Mouse (Mus musculus): Measurements from ENCODE around the gene Cd101.
A peak's percentile ranks its signal among the peaks of the same experiment; 100 is the strongest.

Gene Cd101

DNA sequence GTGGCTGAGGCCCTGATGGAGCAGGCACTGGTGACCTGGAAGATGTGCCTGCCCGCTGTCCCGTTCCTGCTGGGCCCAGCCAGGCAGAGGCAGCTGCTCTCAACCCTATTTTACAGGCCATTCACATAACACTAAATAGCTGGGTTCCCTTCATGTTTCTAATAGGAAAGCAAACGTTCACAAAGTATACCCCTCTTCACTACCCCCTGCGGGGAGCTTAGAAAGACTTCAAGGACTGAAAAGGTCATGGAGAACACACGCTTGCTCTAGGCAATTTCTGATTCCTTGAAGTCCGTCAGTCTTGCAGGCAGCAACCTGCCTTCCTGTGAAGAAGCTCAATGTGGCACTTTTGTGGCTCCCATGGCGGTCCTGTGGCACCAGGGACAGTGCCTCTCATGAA is 12.6 kb upstream of the Cd101 start:
- DNase-seq = no peak

DNA sequence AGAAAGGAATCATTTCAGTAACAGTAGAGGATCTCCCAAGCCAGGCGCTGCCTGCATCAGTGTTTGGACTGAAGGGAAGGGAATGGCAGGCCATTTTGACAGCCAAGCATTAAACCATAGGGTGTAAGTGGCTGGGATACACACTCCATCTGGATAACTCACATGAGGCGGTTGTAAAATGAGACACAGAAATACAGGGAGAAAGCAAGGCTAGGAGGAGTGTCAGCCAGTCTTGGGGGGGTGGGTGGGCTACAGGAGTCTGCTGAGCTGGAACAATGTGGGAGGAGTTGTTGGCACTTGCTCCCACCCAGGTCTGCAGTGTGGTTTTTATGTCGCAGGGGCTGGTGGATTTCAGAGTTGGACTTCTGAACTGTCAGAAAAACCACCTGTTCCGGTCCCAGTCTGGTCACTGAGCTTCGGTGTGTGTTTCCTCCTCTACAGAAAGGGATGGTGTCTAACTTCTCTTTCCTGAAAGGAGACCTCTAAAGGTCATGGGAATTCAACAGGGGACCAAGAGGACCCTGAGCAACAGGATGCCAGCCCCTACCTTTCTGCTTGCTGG is 8.7 kb upstream of the Cd101 start:
- no peak for DNase-seq

DNA sequence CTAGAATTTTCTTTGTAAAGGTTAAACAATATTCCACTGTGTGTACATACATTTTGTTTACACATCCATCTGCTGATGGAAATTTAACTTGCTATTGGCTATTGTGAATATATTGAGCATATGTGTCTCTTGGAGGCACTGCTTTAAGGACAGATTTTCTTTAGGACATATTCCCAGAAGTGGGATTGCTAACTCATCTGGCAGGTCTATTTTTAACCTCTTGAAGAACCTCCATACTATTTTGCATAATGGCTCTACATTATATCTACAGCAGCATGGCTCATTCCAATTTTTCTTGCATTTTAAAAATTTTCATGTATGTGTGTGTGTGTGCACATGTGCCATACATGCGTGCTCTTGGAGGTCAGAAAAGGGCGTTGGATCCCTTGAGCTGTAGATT is 6.6 kb upstream of the Cd101 start:
- no peak for DNase-seq

DNA sequence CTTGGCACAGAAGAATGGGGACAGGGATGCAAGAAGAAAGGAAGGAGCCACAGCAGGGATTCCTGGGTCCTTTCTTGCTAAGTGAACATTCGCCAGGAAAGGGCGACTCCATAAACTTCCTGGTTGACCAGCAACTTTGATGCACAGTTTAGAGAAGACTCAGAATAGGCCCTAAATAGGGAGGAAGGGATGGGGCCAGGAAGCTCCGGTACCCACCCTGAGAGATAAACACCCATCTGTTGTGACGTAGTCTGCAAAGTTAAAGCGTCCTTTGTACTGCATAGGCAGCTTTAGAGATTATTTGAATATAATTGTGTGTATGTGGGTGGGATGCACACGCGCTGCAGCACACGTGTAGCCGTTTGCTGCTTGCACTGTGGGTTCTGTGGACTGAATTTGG is 5.2 kb upstream of the Cd101 start:
- no peak for DNase-seq

DNA sequence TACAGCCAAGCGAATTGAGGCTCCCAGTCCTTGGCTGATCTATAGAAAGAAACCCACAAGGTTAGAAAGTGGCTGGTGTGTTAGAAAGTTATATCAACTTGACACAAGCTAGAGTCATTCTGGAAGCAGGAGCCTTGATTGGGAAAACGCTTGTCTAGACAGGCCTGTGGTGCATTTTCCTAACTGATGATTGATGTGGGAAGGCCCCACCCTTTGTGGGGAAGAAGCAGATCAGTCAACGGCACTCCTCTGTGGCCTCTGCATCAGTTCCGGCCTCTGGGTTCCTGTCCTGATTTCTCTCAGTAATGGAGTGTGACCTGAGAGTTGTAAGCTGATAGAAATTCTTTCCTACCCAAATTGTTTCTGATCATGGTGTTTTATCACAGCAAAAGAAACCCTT is 4.3 kb upstream of the Cd101 start:
- no peak for DNase-seq

DNA sequence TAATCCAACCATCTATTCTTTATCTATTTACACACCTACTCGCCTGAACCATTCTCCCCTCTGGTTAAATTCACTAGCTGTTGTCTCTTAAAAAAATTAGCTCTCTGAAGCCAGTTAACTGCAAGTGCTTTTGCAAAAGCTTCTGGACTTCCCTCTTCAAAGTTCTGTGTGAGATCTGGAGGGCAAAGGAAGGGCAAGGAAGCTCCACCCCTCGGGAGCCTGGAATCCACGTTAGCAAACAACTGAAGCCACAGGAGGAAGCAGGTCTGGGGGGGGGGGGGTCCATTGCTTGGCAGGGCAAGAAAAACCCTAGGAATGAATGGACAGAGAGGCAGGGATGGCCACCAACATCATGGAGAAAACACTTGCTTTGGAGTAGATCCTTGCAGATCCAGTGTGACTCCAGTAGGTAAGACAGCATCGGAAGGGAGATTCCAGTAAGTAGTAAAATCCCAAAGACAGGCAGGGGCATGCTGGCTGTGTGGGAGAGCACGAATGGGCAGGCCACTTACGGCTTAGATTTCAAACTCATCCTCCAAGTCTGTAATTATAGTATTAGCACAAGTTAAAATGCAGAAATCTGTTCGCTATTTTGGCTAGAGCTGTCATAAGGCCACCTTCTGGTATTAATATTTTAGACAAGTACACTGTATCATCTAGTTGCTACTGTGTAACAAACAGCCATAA is 2.2 kb upstream of the Cd101 start:
- DNase-seq = no peak

DNA sequence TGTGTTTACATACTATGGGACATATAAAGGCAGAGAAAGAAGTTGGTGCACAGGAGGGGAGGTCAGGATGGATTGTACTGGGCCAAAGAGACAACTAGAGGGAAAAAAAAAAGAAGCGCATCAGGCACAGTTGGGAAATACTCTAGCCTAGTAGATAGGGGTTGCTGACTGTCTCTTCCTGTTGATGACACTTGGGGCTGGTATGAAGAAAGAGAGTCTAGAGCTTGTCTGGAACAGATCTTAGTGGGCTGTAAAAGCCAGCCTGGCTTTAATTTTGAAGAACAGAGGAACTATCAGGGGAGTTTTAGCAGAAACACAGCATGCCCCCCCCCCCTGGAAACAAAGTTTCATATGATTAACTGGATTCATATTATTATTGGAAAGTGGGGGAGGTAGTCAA is 1.3 kb upstream of the Cd101 start:
- DNase-seq = no peak

DNA sequence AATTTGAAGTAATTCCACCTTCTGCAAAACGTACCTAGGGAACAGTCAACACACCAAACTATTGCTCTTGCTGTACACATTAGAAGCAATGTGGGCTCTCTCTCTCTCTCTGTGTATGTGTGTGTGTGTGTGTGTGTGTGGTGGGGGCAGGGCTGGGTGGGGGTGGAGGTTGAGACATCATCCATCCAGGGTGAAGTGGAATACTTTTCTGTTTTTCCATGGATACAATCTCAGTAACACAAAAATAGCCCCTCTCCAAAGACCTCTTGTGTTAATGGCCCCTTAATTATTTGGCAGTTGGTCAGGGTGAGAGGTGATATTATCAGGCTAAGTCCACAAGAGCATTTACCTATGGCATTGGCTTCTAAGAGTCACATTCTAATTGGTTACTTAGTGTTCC is 2.6 kb downstream of the Cd101 start:
- DNase-seq = no peak

DNA sequence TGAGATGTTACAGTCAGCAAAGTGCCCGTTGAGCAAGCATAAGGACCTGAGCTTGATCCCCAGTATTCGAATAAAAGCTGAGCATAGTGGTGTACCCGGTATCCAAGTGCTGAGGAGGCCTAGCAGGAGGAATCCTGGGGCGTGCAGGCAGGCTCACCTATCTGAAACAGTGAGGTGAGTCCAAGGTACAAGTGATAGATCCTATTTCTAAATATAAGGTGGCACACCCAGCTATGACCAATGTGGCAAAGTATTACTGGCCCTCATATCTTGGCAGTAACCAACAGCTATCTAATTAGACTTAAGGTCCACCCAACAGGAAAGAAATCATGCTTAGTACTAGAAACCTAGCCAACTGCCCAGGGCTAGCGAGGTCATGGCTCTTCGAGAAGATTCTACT is 6.4 kb downstream of the Cd101 start:
- DNase-seq = no peak

DNA sequence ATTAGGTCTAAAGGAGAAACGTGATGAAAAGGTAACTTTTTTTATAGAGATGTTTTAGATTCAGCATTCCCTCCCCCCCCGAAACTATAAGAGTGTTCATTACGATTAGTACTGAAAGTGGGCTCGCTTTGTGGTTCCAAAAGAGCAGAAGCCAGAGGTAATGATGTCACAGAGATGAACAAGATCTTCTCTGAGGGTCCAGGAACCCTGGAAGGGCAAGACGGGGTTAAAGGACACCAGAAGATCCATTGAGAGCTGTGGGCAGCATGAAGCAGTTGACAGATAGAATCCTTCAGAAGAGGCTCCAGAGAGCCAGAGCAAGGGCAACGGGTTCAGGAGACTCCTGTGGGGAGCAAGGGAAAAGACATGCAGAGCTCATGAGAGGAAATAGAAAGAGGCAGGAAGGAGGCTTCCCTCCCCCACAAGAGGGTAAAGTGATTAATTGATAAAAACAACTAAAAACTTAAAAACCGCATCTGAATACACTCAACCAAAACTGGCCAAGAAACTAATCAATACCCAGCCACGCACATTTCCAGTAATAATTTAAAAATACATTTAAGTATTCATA is 7.8 kb downstream of the Cd101 start:
- no peak for DNase-seq

DNA sequence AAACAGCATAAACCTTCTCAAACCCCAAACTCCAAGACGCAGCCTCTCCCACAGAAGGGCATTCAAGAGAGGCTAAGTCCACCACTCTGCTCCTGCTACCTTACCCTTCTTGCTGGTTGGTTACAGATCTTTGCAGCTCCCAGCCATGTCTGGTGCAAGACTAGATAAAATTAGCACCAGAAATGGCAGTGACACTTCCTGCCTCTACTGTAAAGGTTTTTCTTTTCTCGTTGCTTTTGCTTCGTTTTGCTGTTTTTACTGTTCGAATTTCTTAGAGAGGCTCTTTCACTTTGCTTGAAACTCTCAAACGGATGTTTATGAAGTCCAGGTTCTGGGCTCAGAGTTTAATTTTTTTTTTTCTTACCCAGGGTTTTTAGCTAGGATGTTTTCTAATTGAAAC is 8.3 kb downstream of the Cd101 start:
- DNase-seq = no peak

DNA sequence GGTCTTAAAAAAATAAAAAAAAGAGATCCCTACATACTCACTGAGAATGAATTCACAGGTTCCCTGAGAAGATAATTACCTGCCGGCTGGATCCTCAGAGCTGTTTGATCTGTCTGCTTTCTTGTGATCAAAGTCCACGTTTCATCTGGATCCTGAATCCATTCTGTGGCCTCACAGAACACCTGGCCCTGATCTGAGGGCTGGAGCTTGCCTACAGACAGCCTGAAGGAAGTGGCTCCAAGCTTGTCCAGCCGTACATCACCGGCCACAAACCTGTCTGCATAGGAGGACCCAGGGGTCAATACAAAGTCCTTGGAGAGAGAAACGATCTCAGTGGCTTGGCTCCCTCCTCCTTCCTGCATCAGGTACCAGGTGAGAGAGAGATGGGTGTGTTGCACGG is 10.9 kb downstream of the Cd101 start:
- no peak for DNase-seq

DNA sequence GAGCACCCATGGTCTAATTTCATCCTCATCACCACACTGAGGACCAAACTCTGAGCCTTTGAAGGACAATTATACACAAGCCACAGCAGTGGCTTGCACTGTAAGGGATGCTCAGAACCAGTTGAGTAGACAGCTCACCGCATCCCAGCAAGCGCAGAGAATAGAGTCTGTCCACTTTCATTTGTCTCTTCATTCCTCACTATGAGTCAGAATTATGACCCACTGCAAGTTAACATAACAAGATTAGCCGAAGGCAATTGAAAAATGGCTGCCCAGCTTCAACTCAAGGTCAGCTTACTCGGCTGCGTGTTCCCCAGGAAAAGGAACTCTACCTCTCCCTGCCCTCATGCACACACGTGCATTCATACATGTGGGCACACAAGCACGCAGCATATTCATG is 13.3 kb downstream of the Cd101 start:
- DNase-seq = no peak

DNA sequence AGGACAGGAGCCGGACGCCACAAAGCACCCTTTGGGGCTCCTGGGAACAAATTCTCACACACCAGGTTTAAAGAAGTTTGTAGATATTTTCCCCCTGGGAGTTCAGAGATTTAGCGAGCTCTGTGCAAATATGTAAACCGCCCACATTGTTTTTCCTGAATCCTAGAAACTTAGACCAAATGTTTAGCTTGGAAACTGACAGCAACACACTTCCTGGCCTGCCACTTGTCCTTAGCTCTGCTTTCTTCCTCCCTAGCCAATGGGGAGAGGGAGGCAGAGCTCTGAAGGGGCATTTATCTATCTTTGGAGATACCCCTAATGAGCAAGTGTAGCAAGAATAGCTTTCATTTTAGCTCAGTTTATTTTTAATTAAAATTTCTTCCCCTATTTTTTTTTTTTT is 14.1 kb downstream of the Cd101 start:
- DNase-seq = no peak

DNA sequence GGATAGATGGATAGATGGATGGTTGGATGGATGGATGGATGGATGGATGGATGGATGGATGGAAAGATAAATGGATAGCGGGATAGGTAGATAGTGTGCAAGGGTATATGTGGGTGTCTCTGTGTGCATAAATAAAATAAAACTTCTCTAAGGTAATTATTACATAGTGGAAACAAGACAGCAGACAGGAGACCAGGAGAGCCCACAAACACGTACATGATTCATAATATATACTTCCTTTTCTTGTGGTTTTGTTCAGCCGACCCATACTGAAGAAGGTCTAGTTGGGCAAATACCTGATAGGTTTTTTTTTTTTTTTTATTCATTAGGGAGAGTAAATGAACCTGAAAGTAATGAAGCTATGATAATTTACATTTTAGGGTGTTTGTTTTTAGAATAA is 15.8 kb downstream of the Cd101 start:
- no peak for DNase-seq

DNA sequence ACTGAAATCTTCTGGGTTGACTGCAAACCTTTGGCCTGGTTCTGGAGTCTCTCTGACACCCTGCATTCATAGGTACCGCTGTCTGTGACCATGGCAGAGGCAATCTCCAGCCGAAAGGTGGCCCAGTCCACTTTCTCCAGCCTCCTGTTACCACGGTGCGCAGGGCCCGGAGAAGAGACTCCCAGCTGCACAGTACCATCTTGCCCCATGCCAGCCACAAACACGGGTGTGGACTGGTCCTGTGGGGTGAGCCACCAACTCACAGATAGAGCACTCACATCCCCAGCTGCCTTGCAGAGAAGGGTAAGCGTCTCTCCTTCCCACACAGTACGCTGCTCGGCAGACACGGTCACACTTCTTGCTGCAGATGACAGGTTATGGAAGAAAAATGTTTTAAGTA is 16.4 kb downstream of the Cd101 start:
- no peak for DNase-seq

DNA sequence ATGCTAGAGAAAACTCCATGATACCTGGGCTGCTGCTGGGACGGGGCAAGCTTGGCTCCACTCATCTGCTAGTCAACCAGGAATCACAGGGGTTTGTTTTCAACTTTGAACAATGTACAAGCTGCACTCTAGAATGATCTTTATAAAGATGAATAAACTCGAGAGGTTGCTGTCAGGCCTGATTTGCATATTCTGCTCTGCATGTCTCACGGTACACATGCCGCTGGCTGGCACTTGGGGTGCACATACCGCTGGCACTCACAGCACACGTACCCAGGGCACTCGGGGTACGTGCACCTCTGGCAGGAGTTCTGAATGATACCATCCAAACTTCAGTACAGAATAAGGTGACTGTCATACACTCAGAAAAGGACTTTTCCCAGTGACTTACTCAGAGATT is 16.8 kb downstream of the Cd101 start:
- DNase-seq = no peak

DNA sequence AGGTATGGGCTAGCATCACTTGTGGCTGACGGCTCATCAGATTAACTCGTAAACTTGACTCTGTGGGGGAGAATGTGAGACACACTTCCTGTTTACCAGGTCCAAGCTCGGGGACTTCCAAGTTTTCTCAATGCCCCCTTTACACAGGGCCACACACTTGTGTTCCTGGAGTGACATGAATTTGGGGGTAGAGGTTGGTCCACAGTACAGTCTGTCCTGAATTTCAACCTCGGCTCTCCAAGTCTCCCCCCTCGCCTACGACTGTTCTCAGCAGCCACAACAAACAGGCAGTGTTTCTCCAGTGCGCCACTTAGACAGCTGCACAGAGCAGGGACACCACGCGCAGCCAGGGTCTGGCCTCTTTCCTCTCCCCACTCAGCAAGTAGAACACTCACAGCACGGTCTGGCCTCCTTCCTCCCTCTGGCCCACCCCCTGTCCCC is 17.2 kb downstream of the Cd101 start:
- DNase-seq = peak in 1 of 2 experiments; percentile 22

DNA sequence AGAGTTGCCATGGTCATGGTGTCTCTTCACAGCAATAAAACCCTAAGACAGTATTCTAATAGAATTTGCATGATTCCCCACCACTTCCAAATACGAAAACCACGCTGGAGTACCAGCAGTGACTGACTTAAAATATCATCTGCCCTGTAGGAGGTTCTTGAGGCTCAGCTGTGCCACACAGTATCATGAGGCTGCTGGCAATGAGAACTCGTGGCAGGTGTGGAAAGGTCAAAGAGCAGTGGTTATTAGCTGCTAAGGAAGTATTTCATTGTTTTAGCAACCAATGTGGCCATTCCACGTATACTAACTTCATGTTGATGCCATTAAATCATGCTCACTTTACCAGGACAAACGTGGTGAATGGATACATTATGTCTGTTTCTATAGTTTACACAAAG is 18.2 kb downstream of the Cd101 start:
- DNase-seq = no peak

DNA sequence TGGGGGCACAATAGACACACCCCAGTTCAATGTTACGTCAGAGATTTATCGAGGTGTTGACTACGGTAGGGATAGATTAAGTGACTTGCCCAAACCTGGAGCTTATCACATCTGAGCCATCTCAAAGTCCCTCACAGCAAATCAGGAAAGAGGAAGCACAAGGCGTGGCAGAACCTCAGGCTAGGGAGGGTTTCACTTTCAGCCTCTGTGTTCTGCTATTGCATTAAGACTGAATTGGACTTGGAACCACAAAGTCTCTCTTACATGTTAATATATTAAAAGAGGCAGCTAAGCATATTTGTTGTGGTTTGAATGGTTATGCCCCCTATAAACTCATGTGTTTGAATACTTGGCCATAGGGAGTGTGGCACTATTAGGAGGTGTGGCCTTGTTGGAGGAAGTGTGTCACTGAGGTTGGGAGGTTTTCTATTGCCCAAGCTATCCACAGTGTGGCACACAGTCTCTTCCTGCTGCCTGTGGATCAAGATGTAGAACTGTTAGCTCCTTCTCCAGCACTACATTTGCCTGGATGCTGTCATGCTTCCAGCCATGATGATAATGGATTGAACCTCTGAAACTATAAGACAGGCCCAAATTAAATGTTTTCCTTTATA is 18.7 kb downstream of the Cd101 start:
- DNase-seq = no peak

DNA sequence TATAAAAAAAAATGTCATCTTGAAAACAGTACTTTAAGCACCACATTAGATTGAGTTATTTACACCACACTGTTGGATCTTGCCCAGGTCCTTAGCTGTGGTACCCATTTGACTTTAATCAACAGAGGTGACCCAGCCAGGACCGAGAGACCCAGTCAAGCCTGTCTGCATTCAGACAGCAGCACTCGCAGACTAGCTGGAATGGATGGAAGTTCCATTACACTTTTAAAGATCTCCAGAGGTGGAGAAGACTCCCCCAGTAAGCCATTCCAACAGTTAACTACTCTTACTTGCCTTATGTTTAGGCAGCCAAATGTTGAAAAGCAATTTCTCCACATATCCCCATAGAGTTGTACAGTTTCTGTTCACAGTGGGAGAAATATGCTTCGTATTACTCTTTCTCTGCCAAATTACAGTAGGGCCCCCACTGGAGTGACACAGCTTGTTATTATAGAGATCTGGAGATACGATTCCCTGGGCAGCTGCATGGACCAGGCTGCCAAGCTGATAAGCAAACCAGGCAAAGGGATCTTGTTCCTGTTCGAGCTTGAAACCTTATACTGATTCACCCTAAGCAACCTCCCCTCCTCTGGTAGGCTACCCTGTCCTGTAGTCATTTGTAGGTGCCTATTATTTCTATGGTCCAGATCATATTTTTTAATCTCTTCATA is 22.1 kb downstream of the Cd101 start:
- no peak for DNase-seq

DNA sequence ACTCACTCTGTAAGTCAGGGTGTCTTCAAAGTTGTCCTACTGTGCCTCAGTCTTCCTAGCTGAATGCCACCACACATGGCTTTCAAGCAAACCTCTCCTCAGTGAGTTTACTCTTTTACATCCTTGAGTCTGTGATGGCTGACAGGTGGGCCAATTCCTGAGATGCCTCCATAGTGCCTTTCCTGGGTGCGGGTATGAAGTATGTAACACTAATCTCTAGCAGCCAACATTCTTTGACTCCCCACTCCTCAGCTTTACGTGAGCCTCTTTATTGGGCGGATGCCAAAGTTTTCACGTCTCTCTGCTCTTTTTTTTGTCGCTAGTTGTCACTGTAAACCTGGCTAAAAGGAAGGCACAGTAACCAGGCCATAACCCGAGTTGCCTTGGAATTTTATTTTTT is 24.0 kb downstream of the Cd101 start:
- DNase-seq = no peak

DNA sequence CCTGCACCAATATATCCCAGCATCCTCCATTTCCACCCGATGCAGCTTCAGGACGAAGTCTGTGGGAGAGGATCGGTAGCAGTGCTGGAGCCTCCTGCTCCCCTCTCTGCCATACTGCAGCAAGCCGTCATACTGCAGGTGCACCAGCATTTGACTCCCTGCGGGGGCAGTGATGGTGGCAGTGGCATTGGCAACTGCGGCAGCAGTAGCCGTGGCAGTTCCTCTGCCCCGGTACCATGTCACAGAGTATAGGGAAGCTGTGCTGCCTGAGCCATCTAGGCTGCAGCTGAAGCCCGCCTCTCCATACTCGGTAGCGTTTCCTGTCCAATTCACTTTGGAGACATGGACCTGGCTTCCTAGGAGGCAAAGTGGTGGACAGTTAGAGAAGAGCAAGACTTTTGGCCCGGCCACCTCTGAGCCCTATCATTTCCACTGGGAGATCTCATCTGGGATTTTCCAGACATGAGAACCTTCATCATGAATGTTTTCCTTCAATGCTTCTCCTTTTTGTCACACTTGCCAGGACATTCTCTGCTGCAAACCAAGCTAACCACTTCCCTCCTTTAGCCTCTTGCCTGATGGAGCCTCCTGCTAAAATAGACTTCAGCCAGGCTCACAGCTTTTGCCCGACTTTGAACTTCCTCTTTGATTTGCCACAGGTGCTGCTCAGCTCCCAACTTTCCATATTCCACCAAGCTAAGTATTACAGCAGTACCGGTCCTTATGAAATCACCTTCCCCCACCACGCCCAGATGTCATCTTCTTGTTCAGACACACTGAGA is 25.6 kb downstream of the Cd101 start:
- DNase-seq = no peak

All from cerebellum, postnatal 14 days (tissue).